Mouse (Mus musculus) liver, embryonic 12.5 days (tissue): ENCODE results near the gene Plxnd1. TPM values are rescaled to one million over a fixed set of nuclear protein-coding genes. Genes with fewer than 3 reads are reported as not detected.

Experiments used
- ATAC-seq: fragments of 200-750 bp; cut with Nextera tagmentation; 2 replicates; pipeline ENCODE4 v1.8.0; 2017; ENCODE audit warnings: moderate number of reproducible peaks, mild to moderate bottlenecking, moderate library complexity
- H3K27ac ChIP-seq: fragments of 300-500 bp; sonication (generic); 2 replicates; pipeline ENCODE4 v1.5.1; 2016; ENCODE audit warnings: mild to moderate bottlenecking
- H3K27me3 ChIP-seq: fragments of 300-500 bp; sonication (generic); replicated peaks from 2 replicates; pipeline ENCODE4 v1.6.1; 2016; ENCODE audit warnings: mild to moderate bottlenecking, moderate library complexity
- H3K36me3 ChIP-seq: fragments of 300-500 bp; sonication (generic); 2 replicates; pipeline ENCODE4 v1.6.1; 2016; ENCODE audit warnings: mild to moderate bottlenecking, moderate library complexity
- H3K4me1 ChIP-seq: fragments of 300-500 bp; sonication (generic); 2 replicates; pipeline ENCODE4 v1.6.1; 2016
- H3K4me2 ChIP-seq: fragments of 300-500 bp; sonication (generic); 2 replicates; pipeline ENCODE4 v1.6.1; 2016; ENCODE audit warnings: mild to moderate bottlenecking, moderate library complexity
- H3K4me3 ChIP-seq: fragments of 300-500 bp; sonication (generic); 2 replicates; pipeline ENCODE4 v1.5.1; 2016; ENCODE audit warnings: mild to moderate bottlenecking, moderate library complexity
- H3K9ac ChIP-seq: fragments of 300-500 bp; sonication (generic); 2 replicates; pipeline ENCODE4 v1.6.1; 2016; ENCODE audit warnings: mild to moderate bottlenecking, moderate library complexity
- H3K9me3 ChIP-seq: fragments of 300-500 bp; sonication (generic); replicated peaks from 2 replicates; pipeline ENCODE4 v1.6.1; 2016; ENCODE audit warnings: mild to moderate bottlenecking, moderate library complexity
- WGBS: fragments of 180-500 bp; shearing (Covaris S2); methylation state at CpG from one replicate; pipeline ENCODE4 v1.1.7; 2016; ENCODE audit not compliant: insufficient replicate concordance; 5-methylcytosine and 5-hydroxymethylcytosine counted together
- polyA plus RNA-seq: library from polyadenylated mRNA; unstranded; fragments of >200 nt; fragmentation: Nextera tagmentation; extraction: Ambion mirVana; gene quantifications from 2 replicates; pipeline ENCODE4 v1.2.1, GENCODE M21; 2016

Plxnd1 gene
- polyA plus RNA-seq, 1 experiment from 2014 or later: 16.2 TPM

DNA sequence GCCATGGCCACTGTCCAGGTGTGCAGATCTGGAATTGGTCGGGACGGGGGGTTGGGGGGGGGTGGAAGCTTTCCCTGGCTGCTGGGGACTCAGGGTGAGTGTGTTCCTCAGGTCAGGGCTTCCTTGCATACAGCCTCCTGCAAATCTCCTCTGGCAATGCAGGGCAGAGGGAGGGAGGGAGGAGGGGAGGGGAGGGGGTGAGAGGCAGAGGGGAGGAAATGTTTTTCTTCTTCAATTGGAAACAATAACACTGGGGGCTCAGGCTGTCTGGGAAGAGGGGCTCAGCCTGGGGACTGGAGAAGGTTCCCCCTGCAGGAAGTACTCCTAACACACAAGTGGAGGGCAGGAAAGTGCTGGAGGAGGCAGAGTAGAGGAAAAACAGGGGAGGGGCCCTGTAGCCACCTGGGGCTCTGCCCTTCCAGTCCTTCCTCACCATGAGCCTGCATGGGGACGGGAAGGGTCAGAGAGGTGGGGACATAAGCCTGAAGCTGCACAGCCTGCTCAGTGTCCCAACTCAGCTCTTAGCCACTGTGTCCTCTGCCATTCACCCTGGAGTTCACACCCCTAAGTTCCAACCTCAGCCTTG is 3.0 kb upstream of the Plxnd1 start:
- H3K4me1 ChIP-seq: peaks cover 66% of the 10 kb centered on the region

DNA sequence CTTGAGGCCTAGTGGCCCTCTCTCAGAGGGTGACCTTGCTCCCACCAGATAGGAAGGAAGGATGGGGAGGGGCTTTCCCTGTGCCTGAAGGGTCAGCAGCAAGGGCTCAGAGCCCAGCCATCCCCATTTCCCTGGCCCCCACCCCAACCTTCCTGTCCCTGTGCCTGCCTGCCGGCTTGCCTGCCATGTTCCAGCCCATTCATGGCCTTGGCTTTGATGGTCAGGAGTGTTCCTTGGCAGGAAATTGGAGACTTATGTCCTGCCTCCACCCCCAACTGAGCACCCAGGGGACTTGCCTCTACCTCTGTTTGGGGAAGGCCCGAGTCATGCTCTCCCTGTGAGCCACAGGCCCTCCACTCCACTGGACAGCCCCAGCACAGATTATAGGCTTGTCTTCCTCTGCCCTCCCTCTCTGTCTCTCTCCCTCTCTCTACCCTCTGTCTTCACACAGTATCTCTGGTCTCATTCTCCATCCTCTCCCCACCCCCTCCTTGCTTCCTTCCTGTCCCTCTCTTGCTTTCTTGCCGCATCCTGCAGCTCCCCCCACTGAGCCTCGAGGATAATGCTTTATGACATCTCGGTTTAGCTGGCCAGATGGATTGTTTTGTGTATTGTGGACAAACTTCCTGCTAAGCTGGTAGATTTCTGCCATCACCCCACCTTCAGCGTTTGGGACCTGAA is 1.5 kb upstream of the Plxnd1 start:
- Histone ChIP-seq H3K9ac (no peak overlapping the region), H3K4me1 (peaks cover 66% of the 10 kb centered on the region), H3K4me3 (no peak overlapping the region), H3K27me3 (peaks cover 45% of the 10 kb centered on the region), H3K4me2 (no peak overlapping the region; the same call in 1 of the 2 replicates), H3K9me3 (no peaks in the 10 kb centered on the region), H3K27ac (peak overlapping the region; percentile 71), H3K36me3 (no peaks in the 10 kb centered on the region)
- no peak for ATAC-seq
- WGBS: 15% methylated on average over 6 of the region's 6 CpGs

More for the DNA sequence above, 3.0 kb upstream of the Plxnd1 start:
- Histone ChIP-seq H3K9me3 (no peaks in the 10 kb centered on the region), H3K9ac (no peak overlapping the region), H3K27ac (0 out of 2 replicates have a peak overlapping the region, but pooled peaks have one; percentile 43), H3K4me2 (no peak overlapping the region), H3K27me3 (peaks cover 30% of the 10 kb centered on the region), H3K4me3 (no peak overlapping the region), H3K36me3 (no peaks in the 10 kb centered on the region)
- 35% methylated on average over 3 of the region's 3 CpGs for WGBS
- ATAC-seq: no peak

GRCm38 (mm10) chr6:115995531-115995941 is 731 bp upstream of the Plxnd1 start:
- no peak for ATAC-seq
- Histone ChIP-seq H3K9me3 (no peaks in the 10 kb centered on the region), H3K27me3 (peaks cover 53% of the 10 kb centered on the region), H3K4me2 (peak overlapping the region; percentile 87), H3K27ac (peak overlapping the region; percentile 71), H3K4me1 (peaks cover 67% of the 10 kb centered on the region), H3K4me3 (peak overlapping the region; percentile 58), H3K9ac (peak overlapping the region; percentile 12; the same call in 1 of the 2 replicates), H3K36me3 (no peaks in the 10 kb centered on the region)
- WGBS: 41% methylated on average over 4 of the region's 4 CpGs

GRCm38 (mm10) chr6:115994146-115994876 is 494 bp downstream of the Plxnd1 start:
- Histone ChIP-seq H3K9ac (peak overlapping the region; percentile 59), H3K36me3 (no peaks in the 10 kb centered on the region), H3K27me3 (peaks cover 57% of the 10 kb centered on the region), H3K9me3 (no peaks in the 10 kb centered on the region), H3K4me2 (peak overlapping the region; percentile 87), H3K4me1 (peaks cover 66% of the 10 kb centered on the region), H3K4me3 (peak overlapping the region; percentile 58), H3K27ac (peak overlapping the region; percentile 71; the same call in 1 of the 2 replicates)
- peak; percentile 52; the same call in 1 of the 2 replicates for ATAC-seq
- WGBS: 1% methylated on average over 69 of the region's 93 CpGs

- Histone ChIP-seq H3K9me3 (no peaks in the 10 kb centered on the region), H3K4me3 (peak overlapping the region; percentile 58), H3K27me3 (peaks cover 61% of the 10 kb centered on the region), H3K4me2 (peak overlapping the region; percentile 87), H3K27ac (0 out of 2 replicates have a peak overlapping the region, but pooled peaks have one; percentile 71), H3K9ac (peak overlapping the region; percentile 59), H3K4me1 (peaks cover 59% of the 10 kb centered on the region), H3K36me3 (no peaks in the 10 kb centered on the region)
- WGBS: 1% methylated on average over 86 of the region's 86 CpGs
- no peak for ATAC-seq
These were observed 1.2 kb downstream of the Plxnd1 start for GRCm38 (mm10) chr6:115993463-115994145.

DNA sequence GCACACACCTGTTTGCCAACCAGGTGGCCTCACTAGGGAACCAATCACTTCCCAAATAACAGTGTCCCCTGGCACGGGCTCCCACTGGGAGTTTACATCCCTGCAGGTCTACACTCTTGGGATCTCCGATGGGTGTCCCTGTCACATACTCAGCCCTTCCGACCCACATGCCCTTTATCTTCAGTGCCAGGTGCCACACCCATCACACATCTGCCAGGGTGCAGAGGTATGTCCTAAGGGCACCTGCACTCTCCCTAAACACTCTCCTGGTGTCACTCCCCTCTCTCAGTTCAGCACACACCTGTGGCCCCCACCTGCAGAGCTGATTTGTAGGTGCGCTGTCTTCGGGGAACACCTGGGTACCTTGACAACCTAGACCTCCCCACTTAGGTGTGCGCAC is 1.8 kb downstream of the Plxnd1 start:
- Histone ChIP-seq H3K4me2 (peak overlapping the region; percentile 87), H3K9me3 (no peaks in the 10 kb centered on the region), H3K36me3 (no peaks in the 10 kb centered on the region), H3K27ac (no peak overlapping the region), H3K27me3 (peaks cover 61% of the 10 kb centered on the region), H3K9ac (peak overlapping the region; percentile 47; the same call in 1 of the 2 replicates), H3K4me3 (peak overlapping the region; percentile 58), H3K4me1 (peaks cover 54% of the 10 kb centered on the region)
- ATAC-seq: no peak
- 33% methylated on average over 6 of the region's 6 CpGs for WGBS

DNA sequence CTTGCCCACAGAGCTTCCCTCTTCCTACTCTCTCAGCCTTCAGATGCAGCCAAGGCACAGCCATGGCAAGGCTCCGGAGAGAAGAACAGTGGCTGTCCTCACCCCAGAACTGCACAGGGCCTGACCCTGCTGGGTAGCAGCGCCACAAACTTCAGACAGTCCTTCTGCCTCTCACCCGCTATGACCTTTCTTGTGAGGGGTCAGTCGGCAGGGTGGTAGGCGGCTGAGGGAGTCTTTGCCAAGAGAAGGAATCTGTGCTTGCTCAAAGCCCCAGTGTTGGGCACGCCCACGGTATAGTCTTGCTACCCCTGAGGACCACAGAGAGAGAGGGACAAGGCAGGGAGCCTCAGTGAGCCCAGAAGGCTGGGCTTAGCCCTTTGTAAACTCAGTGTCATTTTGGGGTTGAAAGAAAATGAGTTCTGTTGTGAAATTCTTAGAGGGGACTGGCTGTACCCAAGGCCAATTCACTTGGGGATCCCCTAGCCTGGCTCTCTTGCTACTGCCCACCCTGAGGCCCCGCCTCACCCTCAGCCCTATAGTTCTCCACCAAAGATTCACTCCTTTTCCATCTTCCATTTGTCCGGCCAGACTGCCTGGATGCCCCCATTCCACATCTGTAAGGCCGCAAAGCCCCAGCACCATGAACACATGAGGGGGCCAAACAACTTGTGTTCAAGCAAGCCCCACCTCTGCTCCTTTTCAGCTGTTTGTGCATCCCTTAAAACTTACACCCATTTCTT is 2.8 kb downstream of the Plxnd1 start:
- Histone ChIP-seq H3K4me3 (peak overlapping the region; percentile 58), H3K36me3 (no peaks in the 10 kb centered on the region), H3K27me3 (peaks cover 61% of the 10 kb centered on the region), H3K9ac (no peak overlapping the region), H3K27ac (no peak overlapping the region), H3K4me2 (peak overlapping the region; percentile 29), H3K9me3 (no peaks in the 10 kb centered on the region), H3K4me1 (peaks cover 46% of the 10 kb centered on the region)
- 39% methylated on average over 10 of the region's 10 CpGs for WGBS
- no peak for ATAC-seq

- H3K27ac ChIP-seq: no peak overlapping the region
- H3K27me3 ChIP-seq: peaks cover 59% of the 10 kb centered on the region
- 30% methylated on average over 13 of the region's 13 CpGs for WGBS
- H3K4me3 ChIP-seq: peak overlapping the region; percentile 58
- peak overlapping the region; percentile 29 for H3K4me2 ChIP-seq
- ATAC-seq: no peak
- no peaks in the 10 kb centered on the region for H3K9me3 ChIP-seq
- H3K9ac ChIP-seq: no peak overlapping the region; the same call in 1 of the 2 replicates
- no peaks in the 10 kb centered on the region for H3K36me3 ChIP-seq
- H3K4me1 ChIP-seq: peaks cover 45% of the 10 kb centered on the region
These were observed 3.5 kb downstream of the Plxnd1 start for GRCm38 (mm10) chr6:115991108-115991880.

- no peak overlapping the region for H3K9ac ChIP-seq
- H3K9me3 ChIP-seq: no peaks in the 10 kb centered on the region
- no peak for ATAC-seq
- peak overlapping the region; percentile 29 for H3K4me2 ChIP-seq
- H3K4me1 ChIP-seq: peaks cover 42% of the 10 kb centered on the region
- 69% methylated on average over 9 of the region's 9 CpGs for WGBS
- H3K27ac ChIP-seq: no peak overlapping the region
- peaks cover 51% of the 10 kb centered on the region for H3K27me3 ChIP-seq
- 0 out of 2 replicates have a peak overlapping the region, but pooled peaks have one; percentile 58 for H3K4me3 ChIP-seq
- no peaks in the 10 kb centered on the region for H3K36me3 ChIP-seq
These were observed 4.3 kb downstream of the Plxnd1 start for GRCm38 (mm10) chr6:115990479-115990878.

- H3K4me1 ChIP-seq: peaks cover 43% of the 10 kb centered on the region
- no peaks in the 10 kb centered on the region for H3K9me3 ChIP-seq
- H3K36me3 ChIP-seq: no peaks in the 10 kb centered on the region
- no peak for ATAC-seq
- 0 out of 2 replicates have a peak overlapping the region, but pooled peaks have one; percentile 29 for H3K4me2 ChIP-seq
- no peak overlapping the region for H3K9ac ChIP-seq
- peaks cover 51% of the 10 kb centered on the region for H3K27me3 ChIP-seq
- WGBS: 87% methylated on average over 3 of the region's 3 CpGs
- H3K27ac ChIP-seq: no peak overlapping the region
- no peak overlapping the region for H3K4me3 ChIP-seq
These were observed 4.7 kb downstream of the Plxnd1 start for GRCm38 (mm10) chr6:115990056-115990455.
